18 mouse cellular contexts compared by ENCODE assay signal in genomic region chr19:5830776-5831175, GRCm38 (mm10). TPM values are rescaled to one million over a fixed set of nuclear protein-coding genes. Genes with fewer than 3 reads are reported as not detected.
DNase-seq lines count a peak whose midpoint lies in the region; ATAC-seq and TF ChIP-seq lines count a peak whose summit lies in the region.
"Had no signal": no experiment of that assay in that cellular context is flagged by ENCODE, and none has a peak within 500 bp of the region (broad histone marks: within the 10 kb centered on the region; RNA-seq: fewer than 3 reads in every experiment).

No protein-coding gene starts in this region.

- no peak overlapping the region for H3K9ac ChIP-seq in heart, adult 2 months (ENCODE audit: low read depth, low read length)
- H3K9ac ChIP-seq: forebrain, embryonic 13.5 days; forebrain, postnatal 0 days; heart, embryonic 15.5 days; hindbrain, embryonic 15.5 days had no signal

- TF ChIP-seq EP300 in heart, adult 2 months (IDR thresholded peaks at IDR 0.05; ENCODE audit: insufficient read depth, low read depth, low read length) = no peak

- DNase-seq in heart, adult 2 months = no peak
- no peak for DNase-seq in heart, postnatal 10 days
- DNase-seq in left cerebral cortex, postnatal 10 days (ENCODE audit: extremely low spot score in 1 of 2, low spot score in 2 of 2) = no peak
- DNase-seq: cerebellum, adult 18-20 months; cerebellum, adult 9-11 months; cerebellum, postnatal 36 days; forebrain, postnatal 0 days; gastrocnemius, postnatal 14 days had no signal

- H3K27ac ChIP-seq in heart, adult 2 months = peak overlapping the region; percentile 100; the same call in 1 of the 2 replicates
- H3K27ac ChIP-seq in embryonic fibroblast, embryonic 13.5 days (ENCODE audit: insufficient read depth, low read length) = peak overlapping the region; percentile 16; the same call in 1 of the 2 replicates
- H3K27ac ChIP-seq: embryonic facial prominence, embryonic 13.5 days; forebrain, embryonic 13.5 days; heart, embryonic 10.5 days; heart, embryonic 15.5 days; hindbrain, embryonic 10.5 days; hindbrain, embryonic 15.5 days had no signal

- no peak for ATAC-seq in megakaryocyte, adult 5-6 weeks (ENCODE audit: poor library complexity, severe bottlenecking)
- ATAC-seq: forebrain, embryonic 13.5 days; forebrain, postnatal 0 days had no signal

- H3K4me1 ChIP-seq in heart, adult 2 months (ENCODE audit: control insufficient read depth, insufficient read depth, low read length) = peaks cover 29% of the 10 kb centered on the region
- peaks cover 95% of the 10 kb centered on the region for H3K4me1 ChIP-seq in megakaryocyte, embryonic 14.5 days
- H3K4me1 ChIP-seq in embryonic fibroblast, embryonic 13.5 days (ENCODE audit: control insufficient read depth, insufficient read depth, low read length) = peaks cover 2% of the 10 kb centered on the region; the same call in 1 of the 2 replicates

- no peaks in the 10 kb centered on the region; the same call in 1 of the 2 replicates for H3K79me2 ChIP-seq in heart, adult 2 months (replicated peaks; ENCODE audit: control insufficient read depth, insufficient read depth, low read length)

- TF ChIP-seq CTCF in heart, adult 2 months (IDR thresholded peaks at IDR 0.05) = no peak
- TF ChIP-seq CTCF in embryonic fibroblast, embryonic 13.5 days (IDR thresholded peaks at IDR 0.05; ENCODE audit: borderline replicate concordance, insufficient read depth, low read length) = no peak

- no peaks in the 10 kb centered on the region for H3K27me3 ChIP-seq in heart, adult 2 months (ENCODE audit: control insufficient read depth, insufficient read depth, low read length)
- no peaks in the 10 kb centered on the region for H3K27me3 ChIP-seq in megakaryocyte, embryonic 14.5 days (replicated peaks)
- H3K27me3 ChIP-seq: embryonic facial prominence, embryonic 13.5 days; forebrain, embryonic 13.5 days; heart, embryonic 15.5 days; hindbrain, embryonic 15.5 days had no signal

- no peaks in the 10 kb centered on the region for H3K9me3 ChIP-seq in megakaryocyte, embryonic 14.5 days
- H3K9me3 ChIP-seq: embryonic facial prominence, embryonic 13.5 days; forebrain, embryonic 13.5 days; G1E; heart, embryonic 10.5 days; heart, embryonic 15.5 days; hindbrain, embryonic 10.5 days; hindbrain, embryonic 15.5 days had no signal

- no peak for TF ChIP-seq POLR2A in heart, adult 2 months (IDR thresholded peaks at IDR 0.05; ENCODE audit: insufficient read depth, low read depth, low read length)
- TF ChIP-seq POLR2A in embryonic fibroblast, embryonic 13.5 days (IDR thresholded peaks at IDR 0.05; ENCODE audit: low read depth, low read length) = peak; percentile 60

- intact Hi-C loops in heart, adult 2 months (cut with DNase I) = no loop called here
- intact Hi-C loops in heart, postnatal 10 days (cut with DNase I) = no loop called here
- intact Hi-C loops in left cerebral cortex, postnatal 10 days (cut with DNase I) = no loop called here

- WGBS in heart, adult 2 months = 63% methylated on average over 7 of the region's 7 CpGs

- no peak overlapping the region for H3K4me3 ChIP-seq in heart, adult 2 months
- peak overlapping the region; percentile 76 for H3K4me3 ChIP-seq in megakaryocyte, embryonic 14.5 days (replicated peaks)
- no peak overlapping the region for H3K4me3 ChIP-seq in embryonic fibroblast, embryonic 13.5 days (ENCODE audit: insufficient read depth, low read length)
- H3K4me3 ChIP-seq: embryonic facial prominence, embryonic 13.5 days; forebrain, embryonic 13.5 days; heart, embryonic 10.5 days; heart, embryonic 15.5 days; hindbrain, embryonic 10.5 days; hindbrain, embryonic 15.5 days had no signal

- H3K36me3 ChIP-seq in heart, adult 2 months (ENCODE audit: control insufficient read depth, insufficient read depth, low read length) = peaks cover 46% of the 10 kb centered on the region
- H3K36me3 ChIP-seq in megakaryocyte, embryonic 14.5 days (replicated peaks; ENCODE audit: low read length) = peaks cover 97% of the 10 kb centered on the region
- H3K36me3 ChIP-seq: embryonic facial prominence, embryonic 13.5 days; heart, embryonic 10.5 days; heart, embryonic 15.5 days; hindbrain, embryonic 10.5 days; hindbrain, embryonic 15.5 days had no signal

RNA-seq across cellular contexts. Expression of gene Frmd8, which starts 44.3 kb away (rescaled TPM):
- 1 to 10 TPM; 7.7 to 8.4 TPM for total RNA-seq in heart, adult 2 months (2021)
- polyA plus RNA-seq in heart, adult 2 months (2012; rRNA removed) = 7.0 and 9.3 TPM in 2 replicates
- total RNA-seq in heart, postnatal 10 days (2021) = 10 to 100 TPM; 19.0 to 20.5 TPM
- polyA plus RNA-seq in megakaryocyte, embryonic 14.5 days (2012; ENCODE audit: insufficient read depth, low replicate concordance) = 28.5 and 57.6 TPM in 2 replicates
- 21.4 and 21.9 TPM in 2 replicates for total RNA-seq in megakaryocyte, adult 5-6 weeks (2015)
- total RNA-seq in megakaryocyte, adult 5-6 weeks (2017) = 19.3 and 23.3 TPM in 2 replicates
- polyA plus RNA-seq in embryonic fibroblast, embryonic 13.5 days (2011; ENCODE audit: insufficient read length, low read depth, missing spikeins) = 24.9 and 35.7 TPM in 2 replicates
- total RNA-seq in left cerebral cortex, postnatal 10 days (2021) = 10 to 100 TPM; 10.7 to 12.4 TPM

RNA-seq across cellular contexts. Expression of gene Slc25a45, which starts 46.8 kb away (rescaled TPM):
- total RNA-seq in heart, adult 2 months (2021) = 1 to 10 TPM; 2.8 TPM
- polyA plus RNA-seq in heart, adult 2 months (2012; rRNA removed) = 7.9 and 8.2 TPM in 2 replicates
- 1 to 10 TPM; 4.6 to 5.9 TPM for total RNA-seq in heart, postnatal 10 days (2021)
- polyA plus RNA-seq in megakaryocyte, embryonic 14.5 days (2012; ENCODE audit: insufficient read depth, low replicate concordance) = 3.6 and 6.9 TPM in 2 replicates
- 55.6 and 67.9 TPM in 2 replicates for total RNA-seq in megakaryocyte, adult 5-6 weeks (2015)
- total RNA-seq in megakaryocyte, adult 5-6 weeks (2017) = 69.1 and 73.5 TPM in 2 replicates
- polyA plus RNA-seq in embryonic fibroblast, embryonic 13.5 days (2011; ENCODE audit: insufficient read length, low read depth, missing spikeins) = 1.3 and 3.5 TPM in 2 replicates
- 1 to 10 TPM; 3.4 to 3.8 TPM for total RNA-seq in left cerebral cortex, postnatal 10 days (2021)

RNA-seq across cellular contexts. Expression of gene Scyl1, which starts 59.6 kb away (rescaled TPM):
- total RNA-seq in heart, adult 2 months (2021) = 10 to 100 TPM; 57.2 to 70.0 TPM
- 95.6 and 113 TPM in 2 replicates for polyA plus RNA-seq in heart, adult 2 months (2012; rRNA removed)
- total RNA-seq in heart, postnatal 10 days (2021) = 10 to 100 TPM; 63.4 to 65.7 TPM
- 30.0 and 71.8 TPM in 2 replicates for polyA plus RNA-seq in megakaryocyte, embryonic 14.5 days (2012; ENCODE audit: insufficient read depth, low replicate concordance)
- total RNA-seq in megakaryocyte, adult 5-6 weeks (2015) = 20.2 and 21.8 TPM in 2 replicates
- total RNA-seq in megakaryocyte, adult 5-6 weeks (2017) = 30.9 and 41.5 TPM in 2 replicates
- polyA plus RNA-seq in embryonic fibroblast, embryonic 13.5 days (2011; ENCODE audit: insufficient read length, low read depth, missing spikeins) = 78.4 and 83.1 TPM in 2 replicates
- 10 to 100 TPM; 79.4 to 82.8 TPM for total RNA-seq in left cerebral cortex, postnatal 10 days (2021)

Comparison
In these comparisons a context has a peak if more than half of its experiments do, and no peak if none do; other contexts are left out.
1. RNA of gene Slc25a45, which starts 46.8 kb away (total RNA-seq): 55.6 to 73.5 TPM in megakaryocyte, adult 5-6 weeks; 4.6 to 5.9 TPM in heart, postnatal 10 days, 3.4 to 3.8 TPM in left cerebral cortex, postnatal 10 days and 2.8 TPM in heart, adult 2 months; every median in the first group is over 4 times any median in the second.